Mouse (Mus musculus): ENCODE results near the gene Cacna1g. TPM values are rescaled to one million over a fixed set of nuclear protein-coding genes. Genes with fewer than 3 reads are reported as not detected.
"Not testable (repeated sequence)": the region's sequence is repeated elsewhere in the genome, so short reads cannot be mapped to it uniquely, and the experiment has no call there.

Cacna1g gene
- polyA plus RNA-seq, 1 experiment, result not detected

DNA sequence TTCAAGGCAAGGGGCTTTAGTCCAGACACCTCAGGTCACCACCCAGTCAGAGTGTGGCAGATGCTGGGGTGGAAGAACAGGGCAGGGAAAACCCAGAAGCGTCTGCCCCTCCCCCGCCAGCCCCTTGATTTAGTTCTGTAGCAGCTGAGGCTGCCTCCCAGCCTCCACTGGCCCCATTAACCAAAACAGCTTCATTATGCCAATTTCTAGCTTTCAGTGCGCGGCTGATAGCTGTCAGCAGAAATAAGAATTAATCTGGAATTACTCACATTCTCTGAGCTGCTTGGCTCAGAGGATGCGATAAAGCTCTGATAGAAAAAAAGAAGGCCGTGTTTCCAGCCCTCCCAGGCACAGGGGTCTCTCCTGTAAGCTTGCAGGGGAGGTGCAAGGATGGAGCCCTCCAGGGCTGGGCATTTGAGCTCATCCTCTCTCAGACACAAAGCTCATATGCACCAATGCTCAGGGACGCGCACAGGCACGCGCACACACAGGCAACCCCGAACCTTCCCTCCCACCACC is 66.1 kb downstream of the Cacna1g start:
- TF ChIP-seq CTCF (IDR thresholded peaks at IDR 0.05; ENCODE audit: insufficient read depth, low read depth, low read length), result no peak
- TF ChIP-seq POLR2A (IDR thresholded peaks at IDR 0.05; ENCODE audit: insufficient read depth, low read depth, low read length), result no peak
- WGBS, result 23% methylated on average over 11 of the region's 11 CpGs
- peak overlapping the region; percentile 42 for H3K27ac ChIP-seq (ENCODE audit: insufficient read depth, low read depth, low read length)

DNA sequence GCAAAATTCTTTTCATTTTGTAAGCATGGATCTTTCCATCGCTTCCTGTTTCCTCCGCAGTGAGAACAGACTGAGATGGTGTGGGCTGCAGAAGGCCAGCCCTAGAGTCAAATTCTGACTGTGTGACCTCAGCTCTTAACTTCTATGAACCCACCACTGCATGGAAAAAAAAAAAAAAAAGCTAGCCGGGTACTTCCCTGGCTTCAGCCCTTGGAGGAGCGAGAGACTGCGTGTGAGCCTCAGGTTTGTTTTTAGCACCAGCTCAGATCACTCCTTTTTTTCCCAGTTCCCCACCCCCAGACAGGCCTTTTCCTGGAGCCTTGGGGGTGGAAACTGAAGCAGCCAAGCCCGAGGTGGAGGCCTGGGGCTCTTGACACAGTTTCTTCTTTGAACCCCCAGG is 68.7 kb downstream of the Cacna1g start:
- TF ChIP-seq POLR2A (IDR thresholded peaks at IDR 0.05; ENCODE audit: insufficient read depth, low read depth, low read length) (no peak), CTCF (IDR thresholded peaks at IDR 0.05; ENCODE audit: insufficient read depth, low read depth, low read length) (no peak)
- WGBS, result 33% methylated on average over 6 of the region's 6 CpGs
- Histone ChIP-seq H3K27ac (ENCODE audit: insufficient read depth, low read depth, low read length) (peak overlapping the region; percentile 54; the same call in 1 of the 2 replicates), H3K4me1 (ENCODE audit: control insufficient read depth, insufficient read depth, low read length) (peaks cover 40% of the 10 kb centered on the region), H3K4me3 (ENCODE audit: insufficient read depth, low read depth, low read length) (no peak overlapping the region)

More for the DNA sequence above, 66.1 kb downstream of the Cacna1g start:
- Histone ChIP-seq H3K4me3 (ENCODE audit: insufficient read depth, low read depth, low read length) (no peak overlapping the region), H3K4me1 (ENCODE audit: control insufficient read depth, insufficient read depth, low read length) (peaks cover 45% of the 10 kb centered on the region)

DNA sequence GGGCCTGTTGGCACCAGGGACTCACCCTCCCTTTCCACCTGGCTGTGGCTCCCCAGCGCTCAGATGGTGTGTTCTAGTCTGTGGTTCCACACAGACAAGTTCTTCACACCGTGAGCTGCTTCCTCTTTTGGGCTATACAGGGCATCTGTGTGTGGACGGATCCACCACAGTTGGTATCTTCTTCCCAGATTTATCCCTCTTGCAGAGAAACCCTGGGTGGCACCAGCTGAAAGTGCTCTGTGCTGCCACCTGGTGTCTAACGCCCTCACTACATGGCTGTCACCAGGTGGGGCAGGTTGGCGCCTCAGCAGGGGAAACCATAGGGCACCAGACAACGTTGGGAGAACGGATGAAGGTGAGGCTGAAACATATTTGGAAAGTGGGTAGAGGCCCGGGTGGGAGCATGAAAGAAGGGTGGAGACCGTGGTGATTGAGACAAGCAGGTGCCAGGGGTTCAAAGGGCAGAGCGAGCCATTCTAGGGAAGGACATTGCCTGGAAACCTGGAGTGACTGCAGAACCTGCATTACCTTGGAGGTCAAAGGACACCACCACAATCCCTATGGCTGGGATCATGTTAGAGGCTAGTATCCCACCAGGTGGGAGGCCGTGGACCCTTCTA is 69.2 kb downstream of the Cacna1g start:
- TF ChIP-seq POLR2A (IDR thresholded peaks at IDR 0.05; ENCODE audit: insufficient read depth, low read depth, low read length), result no peak; the same call in 1 of the 2 replicates
- TF ChIP-seq CTCF (IDR thresholded peaks at IDR 0.05; ENCODE audit: insufficient read depth, low read depth, low read length), result peak; percentile 95
- Histone ChIP-seq H3K27ac (ENCODE audit: insufficient read depth, low read depth, low read length) (peak overlapping the region; percentile 54; the same call in 1 of the 2 replicates), H3K4me1 (ENCODE audit: control insufficient read depth, insufficient read depth, low read length) (peaks cover 40% of the 10 kb centered on the region), H3K4me3 (ENCODE audit: insufficient read depth, low read depth, low read length) (no peak overlapping the region)
- 26% methylated on average over 11 of the region's 11 CpGs for WGBS

DNA sequence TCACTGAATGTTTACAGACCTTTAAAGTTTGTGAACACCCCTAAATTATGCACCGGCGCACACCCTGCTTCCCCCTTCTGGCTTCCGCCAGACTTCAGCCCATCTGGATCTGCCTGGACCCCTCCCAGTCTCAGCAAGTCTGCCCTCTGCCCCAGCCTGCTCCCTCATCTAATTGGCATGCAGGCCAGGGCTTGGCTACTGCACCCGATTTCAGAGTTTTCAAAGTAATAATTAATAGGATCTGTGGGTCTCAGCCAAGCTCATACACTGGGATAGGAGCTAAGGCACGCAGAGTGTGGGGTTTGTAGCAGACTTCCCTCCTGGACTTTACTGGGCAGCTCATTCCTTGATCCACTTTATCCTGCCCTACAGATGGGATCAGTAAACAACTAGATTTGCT is 69.8 kb downstream of the Cacna1g start:
- Histone ChIP-seq H3K4me3 (ENCODE audit: insufficient read depth, low read depth, low read length) (no peak overlapping the region), H3K27ac (ENCODE audit: insufficient read depth, low read depth, low read length) (no peak overlapping the region), H3K4me1 (ENCODE audit: control insufficient read depth, insufficient read depth, low read length) (peaks cover 40% of the 10 kb centered on the region)
- no peak for TF ChIP-seq POLR2A (IDR thresholded peaks at IDR 0.05; ENCODE audit: insufficient read depth, low read depth, low read length)
- TF ChIP-seq CTCF (IDR thresholded peaks at IDR 0.05; ENCODE audit: insufficient read depth, low read depth, low read length), result no peak
- 30% methylated on average over 5 of the region's 5 CpGs for WGBS

DNA sequence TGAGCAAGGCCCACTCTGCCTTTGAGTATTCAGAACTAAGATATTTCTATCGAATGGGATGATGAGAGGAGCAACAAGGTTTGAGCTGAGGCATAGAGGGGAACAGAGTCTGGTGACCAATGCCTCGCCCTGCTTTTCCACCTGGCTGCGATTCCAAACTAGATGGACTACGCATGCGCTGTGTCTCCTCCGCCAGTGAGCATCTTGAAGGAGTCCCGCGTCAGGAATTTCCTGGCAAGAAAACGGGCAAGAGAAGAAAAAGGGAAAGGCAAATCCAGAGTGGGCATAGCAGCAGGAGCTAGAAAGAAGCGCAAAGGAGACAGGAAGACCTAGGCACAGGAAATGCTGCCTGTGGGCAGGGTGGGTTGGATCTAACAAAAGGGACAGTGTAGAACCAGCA is 70.2 kb downstream of the Cacna1g start:
- H3K4me3 ChIP-seq (ENCODE audit: insufficient read depth, low read depth, low read length), result no peak overlapping the region
- TF ChIP-seq POLR2A (IDR thresholded peaks at IDR 0.05; ENCODE audit: insufficient read depth, low read depth, low read length) (no peak), CTCF (IDR thresholded peaks at IDR 0.05; ENCODE audit: insufficient read depth, low read depth, low read length) (no peak)
- WGBS, result 80% methylated on average over 10 of the region's 10 CpGs
- H3K4me1 ChIP-seq (ENCODE audit: control insufficient read depth, insufficient read depth, low read length), result peaks cover 38% of the 10 kb centered on the region
- no peak overlapping the region for H3K27ac ChIP-seq (ENCODE audit: insufficient read depth, low read depth, low read length)

DNA sequence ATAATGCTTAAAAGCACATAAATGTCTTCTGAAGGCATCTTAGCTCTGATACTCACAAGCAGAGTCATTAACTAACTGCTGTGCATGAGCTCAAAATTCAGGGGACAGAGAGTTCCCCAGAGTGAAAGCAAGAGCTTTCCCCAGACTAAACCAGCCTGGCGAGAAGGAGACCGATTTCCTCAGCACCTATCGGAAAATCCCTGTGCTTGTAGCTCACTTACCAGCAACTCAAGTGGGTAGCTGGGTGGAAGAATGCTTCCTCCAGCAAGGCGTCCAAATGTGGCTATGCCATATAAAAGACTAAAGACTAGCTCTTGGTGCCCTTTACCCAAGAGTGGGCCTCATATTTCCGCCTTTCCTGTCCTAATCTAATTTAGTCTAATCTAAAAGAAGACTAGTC is 71.3 kb downstream of the Cacna1g start:
- no peak overlapping the region for H3K4me3 ChIP-seq (ENCODE audit: insufficient read depth, low read depth, low read length)
- H3K27ac ChIP-seq (ENCODE audit: insufficient read depth, low read depth, low read length), result no peak overlapping the region
- H3K4me1 ChIP-seq (ENCODE audit: control insufficient read depth, insufficient read depth, low read length), result peaks cover 33% of the 10 kb centered on the region
- TF ChIP-seq CTCF (IDR thresholded peaks at IDR 0.05; ENCODE audit: insufficient read depth, low read depth, low read length) (no peak), POLR2A (IDR thresholded peaks at IDR 0.05; ENCODE audit: insufficient read depth, low read depth, low read length) (no peak)
- WGBS, result 89% methylated on average over 5 of the region's 5 CpGs

DNA sequence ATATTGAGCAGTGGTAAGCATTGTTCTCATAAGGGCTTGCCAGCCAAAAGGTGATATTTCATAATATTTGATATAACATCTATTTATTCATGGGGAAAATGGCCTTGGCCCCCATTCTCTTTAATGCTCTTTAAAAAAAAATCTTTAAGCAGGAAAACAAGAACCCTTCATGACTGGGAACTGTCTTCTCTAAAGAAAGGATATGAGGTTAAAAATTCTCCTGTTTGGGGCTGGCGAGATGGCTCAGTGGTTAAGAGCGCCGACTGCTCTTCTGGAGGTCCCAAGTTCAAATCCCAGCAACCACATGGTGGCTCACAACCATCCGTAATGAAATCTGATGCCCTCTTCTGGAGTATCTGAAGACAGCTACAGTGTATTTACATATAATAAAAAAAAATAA is 72.0 kb downstream of the Cacna1g start:
- peaks cover 26% of the 10 kb centered on the region for H3K4me1 ChIP-seq (ENCODE audit: control insufficient read depth, insufficient read depth, low read length)
- H3K4me3 ChIP-seq (ENCODE audit: insufficient read depth, low read depth, low read length); H3K27ac ChIP-seq (ENCODE audit: insufficient read depth, low read depth, low read length): not testable (repeated sequence)
- 91% methylated on average over 4 of the region's 4 CpGs for WGBS

DNA sequence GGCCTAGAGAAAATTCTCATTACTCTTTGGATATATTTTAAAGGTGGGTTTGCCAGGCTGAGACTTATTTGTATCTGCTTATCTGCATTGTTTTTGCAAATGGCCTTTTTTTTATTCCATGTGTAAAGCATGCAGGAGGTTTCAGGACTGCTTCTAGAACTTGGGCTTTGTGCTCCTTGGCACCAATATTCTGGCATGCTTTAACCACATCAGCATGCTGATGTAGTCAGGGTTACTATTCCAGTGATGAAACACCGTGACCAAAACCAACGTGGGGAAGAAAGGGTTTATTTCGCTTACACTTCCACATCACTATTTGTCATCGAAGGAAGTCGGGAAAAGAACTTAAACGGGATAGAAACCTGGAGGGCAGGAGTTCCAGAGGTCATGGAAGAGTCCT is 73.0 kb downstream of the Cacna1g start:
- H3K4me3 ChIP-seq (ENCODE audit: insufficient read depth, low read depth, low read length), result no peak overlapping the region
- 62% methylated on average over 6 of the region's 6 CpGs for WGBS
- H3K27ac ChIP-seq (ENCODE audit: insufficient read depth, low read depth, low read length), result no peak overlapping the region
- H3K4me1 ChIP-seq (ENCODE audit: control insufficient read depth, insufficient read depth, low read length), result peaks cover 19% of the 10 kb centered on the region
- TF ChIP-seq POLR2A (IDR thresholded peaks at IDR 0.05; ENCODE audit: insufficient read depth, low read depth, low read length) (no peak), CTCF (IDR thresholded peaks at IDR 0.05; ENCODE audit: insufficient read depth, low read depth, low read length) (no peak)

DNA sequence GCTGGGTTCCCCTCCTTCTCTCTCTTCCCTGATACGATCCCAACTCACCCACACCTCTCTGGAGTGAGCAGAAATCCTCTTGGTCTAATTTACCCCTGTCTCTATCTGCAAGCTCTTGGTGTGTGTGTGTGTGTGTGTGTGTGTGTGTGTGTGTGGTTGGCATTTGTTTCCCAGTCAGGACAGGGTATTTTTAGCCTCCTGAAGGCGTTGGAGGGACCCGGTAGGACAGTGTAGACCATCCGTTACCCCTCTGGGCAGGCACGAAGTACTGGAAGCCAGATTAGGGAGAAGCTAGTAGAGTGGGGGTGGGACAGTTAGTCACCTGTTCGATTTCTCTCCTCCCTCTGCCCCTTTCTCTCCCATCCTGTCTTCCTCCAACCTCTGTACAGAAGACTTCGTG is 79.9 kb downstream of the Cacna1g start:
- TF ChIP-seq CTCF (IDR thresholded peaks at IDR 0.05; ENCODE audit: insufficient read depth, low read depth, low read length) (no peak), POLR2A (IDR thresholded peaks at IDR 0.05; ENCODE audit: insufficient read depth, low read depth, low read length) (no peak)
- 68% methylated on average over 7 of the region's 7 CpGs for WGBS
- peaks cover 6% of the 10 kb centered on the region; the same call in 1 of the 2 replicates for H3K4me1 ChIP-seq (ENCODE audit: control insufficient read depth, insufficient read depth, low read length)
- no peak overlapping the region for H3K27ac ChIP-seq (ENCODE audit: insufficient read depth, low read depth, low read length)
- H3K4me3 ChIP-seq (ENCODE audit: insufficient read depth, low read depth, low read length), result no peak overlapping the region

DNA sequence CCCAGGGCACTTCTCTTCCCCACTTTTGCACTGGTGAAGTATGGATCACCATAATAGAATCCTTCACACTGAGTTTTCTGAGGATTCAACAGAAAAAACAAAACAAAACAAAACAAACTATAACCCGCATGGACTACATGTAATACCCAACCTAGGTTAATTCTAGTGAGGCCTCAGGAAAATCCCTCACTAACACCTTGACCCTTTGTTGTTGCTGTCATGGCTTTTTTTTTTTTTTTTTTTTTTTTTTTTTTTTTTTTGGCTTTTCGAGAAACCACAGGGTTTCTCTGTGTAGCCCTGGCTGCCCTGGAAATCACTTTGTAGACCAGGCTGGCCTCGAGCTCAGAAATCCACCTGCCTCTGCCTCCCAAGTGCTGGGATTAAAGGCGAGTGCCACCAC is 80.5 kb downstream of the Cacna1g start:
- not testable (repeated sequence) for H3K27ac ChIP-seq (ENCODE audit: insufficient read depth, low read depth, low read length); H3K4me3 ChIP-seq (ENCODE audit: insufficient read depth, low read depth, low read length); H3K4me1 ChIP-seq (ENCODE audit: control insufficient read depth, insufficient read depth, low read length)
- WGBS, result 93% methylated on average over 4 of the region's 4 CpGs

Data from olfactory bulb, adult 2 months (tissue).